Mouse (Mus musculus) layer of hippocampus, postnatal 25 days (tissue): Measurements from ENCODE around the gene Tbx3. TPM values are rescaled to one million over a fixed set of nuclear protein-coding genes. Genes with fewer than 3 reads are reported as not detected.

Experiments used
- DNase-seq, 2 experiments: peaks; one replicate each; pipeline ENCODE4 v3.0.0; 2022; ENCODE audit warnings: mixed read lengths in 2 of 2, low spot score in 1 of 2; ENCODE audit errors: extremely low spot score in 1 of 2
- total RNA-seq, 2 experiments: library from RNA; stranded (reverse); gene quantifications; 2 replicates each; pipeline ENCODE4 v1.2.3; 2021

The Tbx3 gene
- total RNA-seq, 2 experiments from 2014 or later: 2.9 to 3.1 TPM

DNA sequence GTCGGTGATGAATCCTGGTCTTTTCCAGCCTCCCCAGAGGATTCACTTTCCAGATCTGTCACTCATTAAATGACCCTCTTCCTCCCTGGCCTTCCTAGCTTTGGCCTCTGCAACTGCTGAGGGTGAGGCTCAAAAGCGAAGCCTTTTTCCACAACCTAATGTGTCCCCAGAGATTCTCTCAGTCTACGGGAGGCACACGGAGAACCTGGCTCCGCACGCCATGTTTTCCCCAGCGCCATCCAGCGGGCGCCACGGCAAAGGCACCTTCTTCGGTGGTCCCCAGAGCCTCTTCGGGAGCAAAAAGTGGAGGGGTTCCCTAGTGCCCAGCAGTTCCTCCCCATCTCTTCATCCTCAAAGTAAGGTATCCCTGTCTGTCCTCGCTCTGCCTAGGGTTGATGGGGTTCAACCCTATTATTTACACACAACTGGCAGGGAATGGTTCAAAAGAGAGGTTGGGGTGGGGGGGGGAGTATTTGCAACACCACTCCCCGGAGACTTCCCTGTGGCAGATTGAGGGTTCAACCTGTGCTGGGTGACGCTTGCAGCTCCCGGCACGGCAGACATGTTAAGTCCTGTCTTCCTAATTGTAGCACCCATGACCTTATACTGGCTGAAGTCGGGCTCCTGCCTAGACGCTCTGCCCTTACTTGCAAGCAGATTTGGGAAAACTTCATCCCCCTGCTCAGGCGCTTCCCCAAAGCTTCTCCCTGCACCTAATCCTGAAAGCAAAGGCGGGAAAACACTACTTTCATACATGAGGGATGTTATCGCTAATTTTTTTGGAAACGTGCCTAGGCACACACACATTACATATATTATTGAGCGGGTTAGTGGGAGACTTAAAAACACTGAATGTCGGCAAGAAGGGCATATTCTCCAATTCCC lies 9.7 kb upstream of the Tbx3 start:
- DNase-seq: no peak

DNA sequence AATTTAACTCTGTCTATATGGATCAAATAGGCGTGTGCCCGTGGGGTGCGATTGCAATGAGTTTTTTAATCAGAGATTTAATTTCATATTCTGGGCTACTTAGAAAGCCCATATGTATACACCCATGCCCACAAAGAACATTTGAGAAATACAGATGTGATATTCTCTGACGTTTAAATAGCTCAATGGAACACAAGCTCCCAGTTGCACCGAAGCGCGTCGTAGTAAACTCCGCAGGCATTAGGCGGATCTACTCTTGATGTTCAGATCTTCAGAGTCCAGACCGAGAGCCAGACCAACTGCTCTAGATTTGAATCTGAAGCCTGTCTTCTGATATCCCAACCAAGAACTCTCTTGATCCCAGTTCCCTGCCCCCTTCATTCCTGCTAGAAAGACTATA lies 9.0 kb upstream of the Tbx3 start:
- DNase-seq: no peak

DNA sequence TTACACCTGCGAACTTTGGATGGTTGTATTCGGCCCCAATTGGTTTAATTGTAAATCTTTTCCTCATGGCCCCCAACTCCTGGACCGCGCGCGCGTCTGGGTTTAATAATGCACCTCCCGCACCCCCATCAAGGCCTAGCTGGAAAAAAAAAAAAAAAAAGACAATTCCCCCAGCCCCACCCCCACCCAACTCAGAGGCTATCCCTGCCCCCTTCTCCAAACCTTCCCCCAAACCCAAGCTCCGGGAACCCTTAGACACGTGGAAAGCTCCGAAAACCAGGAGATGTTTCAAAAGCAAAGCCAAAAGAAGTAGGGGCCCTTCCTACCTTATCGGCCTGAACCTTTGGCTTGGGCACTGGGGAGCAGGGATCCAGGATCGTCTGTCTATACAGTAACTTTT lies 8.1 kb upstream of the Tbx3 start:
- DNase-seq: no peak

DNA sequence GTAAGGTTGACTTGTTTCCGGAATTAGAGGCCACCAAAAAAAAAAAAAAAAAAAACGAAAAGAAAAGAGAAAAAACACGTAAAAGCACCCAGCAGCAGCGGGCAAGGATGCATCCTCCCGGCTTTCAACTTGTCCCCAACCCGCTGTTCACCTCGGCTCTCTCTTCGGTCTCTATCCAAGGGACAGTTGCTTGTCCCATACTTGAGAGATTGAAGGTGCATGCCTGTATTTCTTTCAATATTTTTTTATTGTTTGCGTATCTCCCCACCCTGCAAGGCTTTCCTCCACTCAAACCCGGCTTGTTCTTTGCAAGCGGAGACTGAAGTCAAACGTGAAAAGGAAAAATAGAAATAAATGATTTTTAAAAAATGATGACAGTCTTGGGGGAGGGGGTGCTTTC lies 7.7 kb upstream of the Tbx3 start:
- no peak for DNase-seq

DNA sequence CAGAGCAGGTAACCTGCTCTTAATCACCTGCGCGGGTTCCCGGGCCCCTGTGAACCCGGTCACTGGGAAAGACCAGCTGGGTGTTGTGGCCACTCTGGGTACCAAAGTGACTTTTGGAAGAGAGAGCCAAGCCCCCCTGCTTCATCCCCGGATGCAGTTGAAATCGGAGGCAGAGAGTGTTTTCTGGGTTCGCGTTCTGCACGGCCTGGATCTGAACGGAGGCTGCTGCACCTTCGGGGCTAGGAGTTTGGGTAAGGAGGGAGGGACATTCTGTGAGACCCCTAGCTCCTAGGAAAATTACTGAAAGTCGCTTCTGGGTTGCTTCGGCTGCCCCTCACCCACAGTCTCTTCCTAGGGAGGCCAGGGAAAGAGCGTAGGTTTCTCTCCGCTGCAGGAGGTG lies 7.2 kb upstream of the Tbx3 start:
- no peak for DNase-seq

DNA sequence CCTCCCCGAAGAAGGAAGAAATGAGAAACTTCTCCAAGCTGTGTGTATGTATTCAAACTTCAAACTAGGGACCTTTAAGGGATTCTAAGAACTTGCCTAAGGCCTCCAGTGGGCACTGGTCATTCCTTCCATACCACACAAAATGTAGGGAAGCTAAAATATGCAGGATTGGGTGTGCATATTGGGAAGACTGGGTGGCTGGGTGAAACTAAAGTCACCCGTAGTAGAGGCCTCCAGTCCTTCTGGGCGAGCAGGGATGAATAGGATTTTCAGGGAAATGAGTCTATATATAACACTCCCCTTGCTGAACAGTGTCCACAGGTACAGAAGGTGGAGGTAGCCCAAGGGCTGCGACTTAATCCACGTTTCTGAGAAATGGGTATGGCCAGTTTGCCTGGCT lies 6.7 kb upstream of the Tbx3 start:
- DNase-seq: no peak

DNA sequence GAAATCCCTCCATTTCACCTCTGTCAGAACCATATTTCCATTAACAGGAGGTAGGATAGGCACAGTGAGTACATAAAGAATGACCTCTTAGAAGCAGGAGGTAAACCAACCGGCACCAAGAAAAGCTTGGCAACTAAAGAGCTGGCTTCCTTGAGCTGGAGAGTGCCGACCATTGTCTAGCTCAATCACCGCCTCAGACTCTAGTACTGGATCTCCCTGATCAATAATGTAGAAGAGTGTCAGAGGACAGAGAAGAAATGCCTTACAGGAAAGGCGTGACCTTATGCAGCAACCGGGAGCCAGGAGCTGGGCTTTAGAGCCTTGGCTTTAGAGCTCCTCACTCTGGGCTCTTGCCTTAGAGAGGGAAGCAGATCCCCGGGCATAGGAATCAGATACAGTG lies 4.7 kb upstream of the Tbx3 start:
- no peak for DNase-seq

DNA sequence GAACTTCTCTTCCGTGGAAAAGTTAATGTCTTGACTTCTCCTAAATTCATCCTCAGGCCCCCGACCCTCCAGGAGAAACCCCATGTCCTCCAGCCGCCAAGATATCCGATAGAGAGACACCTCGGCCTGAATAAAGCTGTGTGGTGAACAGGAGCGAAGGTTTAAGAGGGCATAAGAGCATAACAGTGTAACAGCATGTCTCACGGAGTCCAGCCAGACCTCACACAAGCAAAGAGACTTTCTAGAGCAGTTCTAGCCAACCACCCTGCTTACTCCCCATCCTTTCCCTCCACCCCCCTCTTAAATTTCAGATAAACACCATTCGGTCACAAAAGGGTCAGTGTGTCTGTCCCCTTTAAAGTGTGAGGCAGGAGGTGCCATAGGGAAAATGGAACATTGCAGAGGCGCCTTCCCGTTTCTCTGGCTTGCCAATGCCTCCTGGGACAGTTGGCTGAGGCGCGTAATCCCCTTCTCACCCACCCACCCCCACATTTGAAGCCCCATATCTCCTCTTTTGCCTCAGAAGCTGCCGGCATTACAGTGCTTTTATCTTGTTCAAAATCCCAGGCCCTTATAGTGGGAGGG lies 3.0 kb upstream of the Tbx3 start:
- DNase-seq: no peak

DNA sequence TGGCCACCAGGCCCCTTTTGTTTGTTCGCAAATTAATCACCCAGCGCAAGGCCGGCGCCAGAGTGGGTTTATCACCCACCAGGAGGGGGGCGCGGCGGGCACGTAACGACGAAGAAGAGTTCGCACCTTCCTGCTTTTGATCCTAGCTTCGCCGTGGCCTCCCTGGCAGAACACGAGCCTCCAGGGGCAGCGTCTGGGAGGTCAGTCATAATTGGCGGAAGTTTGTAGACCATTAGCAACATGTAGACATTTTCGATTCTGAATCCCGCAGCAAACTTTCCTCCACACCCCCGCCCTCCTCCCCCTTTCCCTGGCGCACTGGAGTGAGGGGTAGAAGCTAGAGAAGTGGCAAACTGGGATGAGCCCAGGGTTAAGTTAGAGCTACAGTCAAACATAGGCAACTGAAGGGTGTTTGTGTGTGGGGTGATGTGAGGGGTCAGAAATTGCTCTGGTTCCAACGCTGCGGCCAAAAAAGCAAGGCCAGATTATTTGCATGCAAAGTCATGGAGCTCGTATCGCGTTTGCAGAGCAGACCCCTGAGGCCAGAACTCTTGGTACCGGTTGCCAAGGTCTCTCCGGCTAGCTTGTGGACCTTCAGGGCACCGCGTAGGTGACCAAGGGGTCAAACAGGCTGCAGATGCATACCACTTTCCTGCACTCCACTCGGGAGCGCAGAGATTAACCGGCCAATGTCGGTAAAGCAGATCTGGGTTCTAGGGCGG lies 2.1 kb upstream of the Tbx3 start:
- DNase-seq: no peak

DNA sequence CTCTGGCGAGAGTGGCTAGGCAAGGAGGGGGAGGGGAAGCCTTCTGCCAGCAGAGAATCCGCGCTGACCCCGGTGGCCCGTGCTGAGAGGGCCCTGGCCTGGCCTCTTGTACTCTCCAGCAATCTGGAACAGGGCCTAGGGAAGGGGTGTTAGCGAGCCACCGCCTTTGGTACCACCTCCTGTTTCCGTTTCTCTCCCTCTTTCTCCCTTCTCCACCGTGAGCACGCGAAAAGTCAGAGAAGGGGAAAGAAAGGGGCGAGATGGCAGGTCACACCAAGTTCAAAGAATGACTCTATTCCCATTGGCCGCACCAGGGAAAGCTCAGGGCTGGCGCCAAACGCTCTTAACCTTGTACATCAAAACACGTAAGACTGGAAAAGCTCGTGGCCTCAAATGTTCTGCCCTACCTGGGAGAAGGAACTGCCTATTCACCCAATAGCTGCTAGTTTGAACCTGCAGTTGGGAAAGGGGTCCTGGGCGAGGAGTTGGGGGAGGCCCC lies 1.5 kb upstream of the Tbx3 start:
- DNase-seq: no peak

DNA sequence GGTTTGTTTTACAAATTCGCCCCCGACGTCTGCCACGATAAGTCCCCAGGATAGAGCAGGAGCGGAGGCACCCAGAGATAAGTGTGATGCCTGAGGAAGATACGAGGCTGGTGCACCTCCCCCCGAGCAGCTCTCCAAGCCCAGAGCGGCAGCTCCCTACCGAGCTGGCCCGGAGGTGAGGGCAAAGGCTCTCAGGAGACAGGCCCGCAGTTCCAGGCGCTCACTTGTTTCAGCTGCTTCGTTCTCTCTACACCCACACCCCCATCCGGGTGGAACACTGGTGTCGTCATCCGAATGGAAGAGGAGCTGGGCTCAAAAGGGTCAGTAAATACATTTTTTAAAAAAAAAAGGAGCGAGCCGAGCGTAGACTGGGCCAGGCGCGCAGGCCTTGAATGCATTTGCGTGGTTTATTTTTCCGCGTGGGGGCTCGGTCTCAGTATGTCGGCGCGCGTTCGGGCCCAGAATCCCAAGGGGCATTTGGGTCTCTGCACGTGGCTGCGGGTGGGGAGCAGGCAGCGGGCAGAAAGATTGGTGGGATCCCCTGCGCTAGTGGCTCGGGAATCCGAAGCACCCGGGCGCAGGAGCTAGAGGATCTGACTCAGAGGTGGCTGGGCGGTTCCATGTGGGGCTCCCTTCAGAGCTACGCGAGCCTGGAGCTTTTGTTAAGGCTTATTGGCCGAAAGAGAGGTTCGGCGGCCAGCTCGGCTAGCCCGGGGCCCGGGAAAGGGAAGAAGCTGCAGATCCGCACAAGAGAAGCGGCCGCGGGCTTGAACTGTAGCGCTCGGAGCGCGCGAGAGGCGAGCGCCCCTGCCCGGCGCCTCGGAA lies 516 bp upstream of the Tbx3 start:
- no peak for DNase-seq

DNA sequence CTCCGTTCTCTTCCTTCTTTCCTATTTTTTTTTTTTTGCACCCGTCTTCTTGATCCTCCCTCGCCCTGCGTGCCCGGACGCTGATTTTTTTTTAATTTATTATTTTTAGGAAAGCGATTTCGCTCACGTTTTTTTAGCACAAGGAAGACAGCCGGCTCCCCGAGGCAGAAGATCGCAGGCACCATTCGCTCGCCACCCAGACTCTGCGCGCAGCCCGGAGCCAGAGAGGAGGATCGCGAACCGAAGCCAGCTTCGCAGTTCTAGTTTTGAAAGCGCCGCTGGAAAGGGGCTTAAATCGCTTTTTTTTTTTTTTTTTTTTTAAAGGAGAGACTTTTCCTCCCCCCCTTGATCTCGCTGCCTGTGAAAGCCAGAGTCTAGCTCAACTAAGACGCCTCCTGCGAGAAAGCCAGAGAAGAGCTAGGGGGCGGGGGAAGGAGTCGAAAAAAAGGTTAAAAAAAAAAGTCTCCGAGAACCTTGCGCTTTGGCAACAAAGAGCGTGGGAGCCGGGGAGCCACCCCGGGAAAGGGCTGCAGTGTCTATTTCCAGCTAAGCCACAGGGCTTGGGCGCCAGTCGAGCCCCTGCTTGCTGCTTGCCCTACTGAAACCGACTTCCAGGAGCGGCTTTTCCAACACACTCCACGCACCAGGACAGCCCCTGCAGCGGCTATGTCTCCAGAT lies 794 bp downstream of the Tbx3 start:
- no peak for DNase-seq

DNA sequence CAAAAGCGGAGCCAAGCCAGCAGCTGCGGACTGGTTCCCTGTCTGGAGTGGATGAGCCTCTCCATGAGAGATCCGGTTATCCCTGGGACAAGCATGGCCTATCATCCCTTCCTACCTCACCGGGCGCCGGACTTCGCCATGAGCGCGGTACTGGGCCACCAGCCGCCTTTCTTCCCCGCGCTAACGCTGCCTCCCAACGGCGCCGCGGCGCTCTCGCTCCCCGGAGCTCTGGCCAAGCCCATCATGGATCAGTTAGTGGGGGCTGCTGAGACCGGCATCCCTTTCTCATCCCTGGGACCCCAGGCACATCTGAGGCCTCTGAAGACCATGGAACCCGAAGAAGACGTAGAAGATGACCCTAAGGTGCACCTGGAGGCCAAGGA lies 1.5 kb downstream of the Tbx3 start:
- DNase-seq: no peak

DNA sequence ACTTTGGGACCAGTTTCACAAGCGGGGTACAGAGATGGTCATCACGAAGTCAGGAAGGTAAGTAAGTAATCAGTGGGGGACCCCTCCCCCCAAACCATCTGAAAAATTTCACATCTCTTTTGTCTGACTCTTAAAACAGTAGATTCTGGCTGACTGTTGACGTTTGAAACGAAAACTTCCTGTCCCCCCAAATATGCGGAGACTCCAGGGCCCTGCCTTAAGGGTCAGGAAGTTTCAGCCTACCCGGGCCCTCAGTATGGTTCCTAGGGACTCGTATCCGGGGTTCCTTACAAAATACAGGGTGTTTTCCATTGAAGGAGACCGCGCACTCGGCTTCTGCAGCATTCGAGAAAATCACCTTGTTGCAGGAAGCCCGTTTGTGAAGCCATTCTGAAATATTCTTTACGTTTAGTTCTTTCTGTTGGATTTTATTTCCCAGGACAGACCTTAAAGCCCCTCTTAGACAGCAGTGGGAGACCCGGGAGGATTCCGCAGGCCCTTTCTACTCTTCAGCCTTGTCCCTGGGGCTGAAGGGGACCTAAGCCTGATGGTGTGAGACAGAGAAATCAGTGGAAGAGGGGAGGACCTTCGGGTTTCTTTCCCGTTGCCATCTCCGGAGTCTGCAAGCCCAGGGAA lies 2.0 kb downstream of the Tbx3 start:
- DNase-seq: no peak

DNA sequence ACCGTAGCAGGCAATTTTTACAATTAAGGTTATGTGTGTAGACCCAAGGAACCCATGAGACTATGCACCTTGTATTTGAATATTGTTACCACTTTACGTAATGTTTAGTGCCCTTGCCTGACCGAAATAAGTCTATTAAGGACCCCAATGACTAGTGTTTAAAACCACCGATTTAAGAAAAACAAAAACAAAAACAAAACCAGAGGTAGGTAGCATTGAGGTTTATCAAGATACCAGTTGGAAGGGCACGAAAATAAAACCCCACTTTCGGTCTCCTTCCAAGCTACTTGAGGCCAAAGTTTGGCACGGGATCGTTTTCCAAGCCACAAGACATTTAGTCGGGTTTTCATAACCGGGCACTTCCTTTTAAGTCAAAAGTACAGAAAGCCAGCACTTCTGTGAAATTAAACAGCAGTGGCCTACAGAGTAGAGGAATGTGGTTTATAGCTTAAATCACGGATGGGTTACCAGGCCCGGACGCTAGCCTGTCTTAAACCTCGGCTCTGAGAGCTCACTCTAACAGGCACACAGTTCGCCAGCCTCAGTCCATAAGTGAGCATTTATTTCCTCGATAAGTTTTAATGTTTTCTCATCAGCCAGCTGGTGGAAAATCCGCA lies 2.6 kb downstream of the Tbx3 start:
- DNase-seq: no peak

DNA sequence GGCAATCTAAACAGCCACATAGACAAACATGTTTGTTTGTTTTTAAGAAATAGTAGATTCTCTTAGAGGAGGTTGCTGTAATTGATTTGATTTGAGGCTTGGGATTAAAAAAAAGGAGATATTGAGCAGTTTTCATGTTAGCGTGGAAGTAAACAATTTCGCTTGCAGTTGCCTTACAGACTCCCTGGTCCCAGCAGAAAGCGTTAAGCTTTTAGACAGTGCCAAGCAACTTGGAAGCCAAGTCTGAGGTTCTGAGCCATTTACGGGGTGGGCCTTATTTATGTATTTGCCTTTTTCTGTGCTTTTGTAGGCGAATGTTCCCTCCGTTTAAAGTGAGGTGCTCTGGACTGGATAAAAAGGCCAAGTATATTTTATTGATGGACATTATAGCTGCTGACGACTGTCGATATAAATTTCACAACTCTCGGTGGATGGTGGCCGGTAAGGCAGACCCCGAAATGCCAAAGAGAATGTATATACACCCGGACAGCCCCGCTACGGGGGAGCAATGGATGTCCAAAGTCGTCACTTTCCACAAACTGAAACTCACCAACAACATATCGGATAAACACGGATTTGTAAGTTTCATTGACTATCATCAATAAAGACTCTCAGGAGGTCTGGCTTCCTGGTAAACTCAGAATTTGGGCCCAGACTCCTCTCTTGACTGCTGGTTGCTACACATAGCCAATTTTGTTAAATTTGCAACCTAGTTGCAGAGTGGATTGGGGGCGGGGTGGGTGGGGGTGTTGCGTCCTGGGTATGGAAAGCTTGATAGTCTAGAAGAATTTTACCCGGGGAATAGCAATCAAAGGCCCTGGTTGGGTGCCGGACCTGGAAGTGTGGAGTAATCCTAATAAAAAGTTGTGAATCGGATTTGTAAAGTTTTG lies 3.5 kb downstream of the Tbx3 start:
- DNase-seq: no peak

DNA sequence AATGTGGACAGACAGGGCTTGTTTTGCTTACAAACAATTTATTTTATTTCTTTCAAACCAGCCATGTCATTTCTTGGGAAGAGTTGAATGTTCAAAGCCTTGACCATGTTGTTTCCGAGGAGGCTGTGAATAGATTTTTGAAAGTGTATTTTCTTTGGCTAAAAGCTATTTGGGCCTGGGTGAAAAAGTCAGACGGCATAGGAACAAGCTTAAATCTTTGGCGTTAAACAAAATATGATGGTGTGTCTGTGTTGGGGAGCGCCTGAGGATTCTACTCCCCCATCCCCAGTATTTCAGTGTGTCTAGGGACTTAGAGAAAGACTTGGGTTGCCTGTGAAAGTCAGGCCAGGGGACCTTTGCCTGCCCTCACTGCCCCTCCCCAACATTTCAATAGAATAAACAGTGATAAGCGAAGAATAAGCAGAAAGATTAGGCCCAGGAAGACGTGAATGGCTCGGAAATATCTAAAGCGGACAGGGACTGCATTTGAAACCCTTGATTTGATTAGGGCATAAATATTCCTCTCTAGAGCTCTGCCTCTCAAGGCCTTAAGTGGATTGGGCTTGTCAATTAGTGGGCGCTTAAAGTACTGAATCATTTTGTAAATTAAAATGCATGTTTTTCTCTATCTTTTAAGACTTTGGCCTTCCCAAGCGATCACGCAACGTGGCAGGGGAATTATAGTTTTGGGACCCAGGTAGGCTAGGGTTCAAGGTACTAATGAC lies 4.3 kb downstream of the Tbx3 start:
- no peak for DNase-seq

DNA sequence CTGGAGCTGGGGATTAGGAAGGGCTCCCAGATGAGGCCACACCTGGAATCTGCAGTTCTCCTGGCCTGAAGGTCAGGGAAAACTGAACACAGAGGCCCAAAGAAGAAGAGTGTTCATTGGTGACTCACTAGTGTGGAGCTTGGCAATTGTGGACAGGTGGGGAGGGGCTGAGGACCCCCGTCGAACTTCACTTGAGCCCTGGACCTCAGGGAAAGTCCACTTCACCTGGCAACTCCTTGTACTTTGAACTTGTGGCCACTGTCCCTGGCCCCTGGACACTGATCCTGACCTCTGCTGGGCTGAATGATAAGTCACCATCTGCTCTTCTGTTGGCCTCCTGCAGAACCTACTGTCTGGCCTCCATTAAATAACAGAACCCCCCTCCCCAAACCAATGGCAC lies 5.8 kb downstream of the Tbx3 start:
- DNase-seq: no peak
